Mouse (Mus musculus) hindbrain, postnatal 0 days (tissue): ENCODE measurements around the gene Slc23a3. TPM values are rescaled to one million over a fixed set of nuclear protein-coding genes. Genes with fewer than 3 reads are reported as not detected.

ENCODE experiments used
- ATAC-seq: fragments of 200-750 bp; cut with Nextera tagmentation; 2 replicates; pipeline ENCODE4 v1.8.0; 2017; ENCODE audit warnings: mild to moderate bottlenecking, moderate TSS enrichment, moderate library complexity
- DNase-seq: peaks from one replicate; pipeline ENCODE4 v3.0.0-alpha.2; 2015; ENCODE audit warnings: low spot score
- H3K27ac ChIP-seq: fragments of 300-500 bp; sonication (generic); 2 replicates; pipeline ENCODE4 v1.5.1; 2014; ENCODE audit warnings: mild to moderate bottlenecking
- H3K27me3 ChIP-seq: fragments of 300-500 bp; sonication (generic); 2 replicates; pipeline ENCODE4 v1.6.1; 2014; ENCODE audit warnings: low read length, mixed read lengths; ENCODE audit not compliant: insufficient read depth
- H3K36me3 ChIP-seq: fragments of 300-500 bp; sonication (generic); 2 replicates; pipeline ENCODE4 v1.6.1; 2014; ENCODE audit warnings: low read length, mixed read lengths; ENCODE audit not compliant: insufficient read depth
- H3K4me1 ChIP-seq: fragments of 300-500 bp; sonication (generic); 2 replicates; pipeline ENCODE4 v1.6.1; 2014; ENCODE audit warnings: antibody characterized with exemption, low read length, mixed read lengths; ENCODE audit not compliant: insufficient read depth
- H3K4me2 ChIP-seq: fragments of 300-500 bp; sonication (generic); 2 replicates; pipeline ENCODE4 v1.6.1; 2014; ENCODE audit warnings: low read depth, mild to moderate bottlenecking, low read length, moderate library complexity, mixed read lengths
- H3K4me3 ChIP-seq: fragments of 300-500 bp; sonication (generic); 2 replicates; pipeline ENCODE4 v1.5.1; 2014; ENCODE audit warnings: low read length
- H3K9ac ChIP-seq: fragments of 300-500 bp; sonication (generic); replicated peaks from 2 replicates; pipeline ENCODE4 v1.6.1; 2014; ENCODE audit warnings: mild to moderate bottlenecking, low read length, moderate library complexity, mixed read lengths
- H3K9me3 ChIP-seq: fragments of 300-500 bp; sonication (generic); 2 replicates; pipeline ENCODE4 v1.6.1; 2016; ENCODE audit warnings: low read length, mixed read lengths
- CTCF ChIP-seq: IDR thresholded peaks from 2 replicates; pipeline ENCODE4 v1.5.1; 2016; ENCODE audit warnings: antibody characterized with exemption, control low read depth, low read depth
- WGBS: fragments of 180-500 bp; shearing (Covaris S2); extraction: QIAGEN DNeasy Blood & Tissue Kit; methylation state at CpG from one replicate; pipeline ENCODE4 v1.1.7; 2014; 5-methylcytosine and 5-hydroxymethylcytosine counted together
- polyA plus RNA-seq: library from polyadenylated mRNA; unstranded; fragments of >200 nt; fragmentation: Nextera tagmentation; extraction: Ambion mirVana; gene quantifications from 2 replicates; pipeline ENCODE4 v1.2.1, GENCODE M21; 2015
- total RNA-seq: library from RNA; depleted of rRNA; stranded (reverse); fragments of >200 nt; gene quantifications from 2 replicates; pipeline ENCODE4 v1.2.3, GENCODE M21; 2014; rRNA removed

Slc23a3 gene
- not detected in 2 replicates for total RNA-seq
- polyA plus RNA-seq: not detected in 2 replicates

- 72% methylated on average over 12 of the region's 12 CpGs for WGBS
- no peak for TF ChIP-seq CTCF
These were observed at the start of gene Slc23a3 for GRCm38 (mm10) chr1:75133421-75134207. Slc23a3 (minus strand) TSS chr1:75133890.

DNA sequence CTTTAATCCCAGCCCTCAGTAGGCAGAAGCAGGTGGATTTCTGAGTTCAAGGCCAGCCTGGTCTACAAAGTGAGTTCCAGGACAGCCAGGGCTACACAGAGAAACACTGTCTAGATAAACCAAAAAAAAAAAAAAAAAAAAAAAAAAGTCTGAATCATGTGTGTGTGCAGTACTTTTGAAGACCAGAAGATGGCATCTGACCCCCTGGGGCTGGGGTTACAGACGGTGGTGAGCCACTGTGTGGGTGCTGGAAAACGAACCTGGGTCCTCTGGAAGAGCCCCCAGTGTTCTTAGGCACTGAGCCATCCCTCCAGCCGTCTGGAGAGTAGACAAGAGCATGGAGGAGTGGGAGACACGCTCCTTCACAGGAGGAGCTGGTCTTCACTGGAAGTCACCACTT is 48.5 kb upstream of the Slc23a3 start:
- no peak overlapping the region for H3K27ac ChIP-seq
- H3K4me3 ChIP-seq: no peak overlapping the region
- H3K9ac ChIP-seq: no peak overlapping the region
- 73% methylated on average over 4 of the region's 4 CpGs for WGBS
- ATAC-seq (no peak), DNase-seq (no peak)
- 0 out of 2 replicates have a peak, but pooled peaks have one; percentile 37 for TF ChIP-seq CTCF
- H3K4me1 ChIP-seq: peaks cover 10% of the 10 kb centered on the region
- H3K36me3 ChIP-seq: peaks cover 46% of the 10 kb centered on the region; the same call in 1 of the 2 replicates
- H3K9me3 ChIP-seq: no peaks in the 10 kb centered on the region
- no peaks in the 10 kb centered on the region for H3K27me3 ChIP-seq
- no peak overlapping the region for H3K4me2 ChIP-seq

More at GRCm38 (mm10) chr1:75133421-75134207, at the start of gene Slc23a3:
- Histone ChIP-seq H3K27me3 (no peaks in the 10 kb centered on the region), H3K4me3 (no peak within 1 kb of the TSS), H3K27ac (no peak within 1 kb of the TSS), H3K9me3 (no peaks in the 10 kb centered on the region), H3K9ac (no peak within 1 kb of the TSS), H3K4me1 (no peaks in the 10 kb centered on the region), H3K4me2 (no peak within 1 kb of the TSS), H3K36me3 (peaks cover 27% of the 10 kb centered on the region)
- no peak for DNase-seq
- no peak for ATAC-seq

DNA sequence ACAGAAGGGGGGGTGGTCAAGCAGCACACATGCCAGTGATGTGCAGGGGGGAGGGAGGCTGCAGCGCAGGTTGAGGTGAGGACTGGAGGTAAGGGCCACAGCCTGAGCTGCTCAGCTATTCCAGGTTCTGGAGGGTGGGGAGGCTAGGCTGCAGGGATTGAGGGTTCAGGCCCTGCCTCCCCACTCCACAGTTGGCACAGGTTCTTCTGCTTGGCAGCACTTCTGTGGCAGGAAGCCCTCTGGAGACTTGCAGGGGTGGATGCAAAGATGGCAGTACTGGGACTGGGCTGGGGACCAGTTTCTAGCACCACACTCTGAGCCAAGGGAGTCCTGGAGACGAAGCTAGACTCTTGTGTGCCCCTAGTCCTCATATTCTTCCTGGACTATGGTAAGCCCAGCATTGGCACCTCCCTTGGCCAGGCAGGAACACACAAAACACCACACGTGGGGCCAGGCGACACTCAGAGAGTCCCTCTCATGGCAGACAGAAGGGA is 47.7 kb upstream of the Slc23a3 start:
- WGBS: 81% methylated on average over 4 of the region's 4 CpGs
- no peak for DNase-seq
- Histone ChIP-seq H3K9me3 (no peaks in the 10 kb centered on the region), H3K36me3 (peaks cover 42% of the 10 kb centered on the region; the same call in 1 of the 2 replicates), H3K4me1 (peaks cover 10% of the 10 kb centered on the region), H3K9ac (no peak overlapping the region), H3K4me2 (no peak overlapping the region), H3K4me3 (no peak overlapping the region), H3K27me3 (no peaks in the 10 kb centered on the region), H3K27ac (no peak overlapping the region)
- no peak for TF ChIP-seq CTCF
- no peak for ATAC-seq

DNA sequence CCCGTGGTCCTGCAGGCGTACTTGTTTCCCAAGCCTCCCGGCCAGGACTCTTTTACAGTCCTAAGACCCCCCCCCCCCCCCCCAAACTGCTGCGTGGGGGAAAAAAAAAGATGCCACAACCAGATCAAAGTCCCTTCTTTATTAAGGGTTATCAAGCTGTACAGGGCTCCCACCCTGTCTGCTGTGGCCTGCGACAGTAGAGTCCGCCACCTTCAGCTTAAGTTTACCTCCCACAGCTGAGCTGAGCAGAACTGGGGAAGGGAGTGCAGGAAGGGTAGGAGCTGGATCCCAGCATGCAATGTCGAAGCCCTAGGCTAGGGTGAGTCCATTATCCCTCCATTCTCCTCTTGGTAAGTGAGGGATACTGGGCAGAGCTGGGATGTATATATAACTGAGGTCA is 47.1 kb upstream of the Slc23a3 start:
- Histone ChIP-seq H3K36me3 (peaks cover 40% of the 10 kb centered on the region), H3K27ac (no peak overlapping the region), H3K4me3 (peak overlapping the region; percentile 50), H3K4me1 (peaks cover 10% of the 10 kb centered on the region), H3K27me3 (no peaks in the 10 kb centered on the region), H3K9me3 (no peaks in the 10 kb centered on the region), H3K9ac (no peak overlapping the region), H3K4me2 (peak overlapping the region; percentile 93)
- DNase-seq: no peak
- WGBS: 40% methylated on average over 6 of the region's 7 CpGs
- no peak for ATAC-seq
- TF ChIP-seq CTCF: no peak

GRCm38 (mm10) chr1:75180105-75180590 is 46.5 kb upstream of the Slc23a3 start, which contains the start of gene Abcb6:
Abcb6 (minus strand) TSS chr1:75180392.
- no peak for TF ChIP-seq CTCF
- no peaks in the 10 kb centered on the region for H3K27me3 ChIP-seq
- peak within 1 kb of the TSS; percentile 69 for H3K27ac ChIP-seq
- ATAC-seq (peak; percentile 93), DNase-seq (peak; percentile 96)
- H3K4me1 ChIP-seq: peaks cover 10% of the 10 kb centered on the region
- H3K4me3 ChIP-seq: peak within 1 kb of the TSS; percentile 50
- under 1% methylated on average over 31 of the region's 31 CpGs for WGBS
- H3K36me3 ChIP-seq: peaks cover 40% of the 10 kb centered on the region
- peak within 1 kb of the TSS; percentile 53 for H3K9ac ChIP-seq
- no peaks in the 10 kb centered on the region for H3K9me3 ChIP-seq
- peak within 1 kb of the TSS; percentile 93 for H3K4me2 ChIP-seq

DNA sequence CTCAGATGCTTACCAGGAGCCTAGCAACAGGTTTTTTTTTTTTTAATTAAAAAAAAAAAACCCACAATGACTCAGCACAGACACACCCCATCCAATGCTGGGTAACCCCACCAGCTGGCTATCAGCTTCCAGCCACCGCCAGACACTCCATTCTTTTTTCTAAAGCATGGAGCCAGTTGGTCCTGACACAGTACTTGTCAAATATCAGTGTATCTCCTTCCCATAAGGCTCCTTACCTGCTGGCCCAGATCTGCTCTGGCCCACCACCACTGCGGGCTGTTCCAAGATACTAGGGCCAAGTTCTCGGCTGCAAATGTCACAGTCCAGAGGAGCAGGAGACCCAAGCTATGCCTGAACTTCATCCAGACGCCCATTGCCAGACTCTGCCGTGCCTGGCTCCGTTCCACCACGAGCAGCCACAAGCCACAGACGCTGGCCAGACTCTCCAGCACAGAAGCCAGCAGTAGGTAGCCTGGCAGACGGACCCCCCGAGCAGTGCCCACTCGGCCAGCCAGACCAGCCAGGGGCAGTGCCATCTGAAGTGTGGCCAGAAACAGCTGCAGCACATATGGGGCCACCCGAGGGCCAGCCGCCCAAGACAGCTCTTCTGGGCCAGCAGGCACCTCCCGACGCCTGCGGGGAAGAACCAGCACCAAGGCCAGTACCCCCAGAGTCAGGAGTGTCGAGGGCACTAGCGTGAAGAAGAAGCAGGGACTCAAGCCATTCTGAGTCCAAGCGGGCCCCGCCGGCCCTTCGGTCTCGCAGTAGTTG is 45.8 kb upstream of the Slc23a3 start:
- no peak for TF ChIP-seq CTCF
- H3K36me3 ChIP-seq: peaks cover 35% of the 10 kb centered on the region
- H3K4me3 ChIP-seq: peak overlapping the region; percentile 50
- peak overlapping the region; percentile 69 for H3K27ac ChIP-seq
- peak overlapping the region; percentile 93 for H3K4me2 ChIP-seq
- H3K9me3 ChIP-seq: no peaks in the 10 kb centered on the region
- DNase-seq (peak; percentile 80), ATAC-seq (peak; percentile 69)
- 4% methylated on average over 23 of the region's 23 CpGs for WGBS
- H3K4me1 ChIP-seq: peaks cover 10% of the 10 kb centered on the region
- peak overlapping the region; percentile 53 for H3K9ac ChIP-seq
- no peaks in the 10 kb centered on the region for H3K27me3 ChIP-seq
